Mouse (Mus musculus): ENCODE measurements around the gene Fmnl3. TPM values are rescaled to one million over a fixed set of nuclear protein-coding genes. Genes with fewer than 3 reads are reported as not detected.

The Fmnl3 gene
- polyA plus RNA-seq, 1 experiment from 2014 or later, result 12.8 TPM

DNA sequence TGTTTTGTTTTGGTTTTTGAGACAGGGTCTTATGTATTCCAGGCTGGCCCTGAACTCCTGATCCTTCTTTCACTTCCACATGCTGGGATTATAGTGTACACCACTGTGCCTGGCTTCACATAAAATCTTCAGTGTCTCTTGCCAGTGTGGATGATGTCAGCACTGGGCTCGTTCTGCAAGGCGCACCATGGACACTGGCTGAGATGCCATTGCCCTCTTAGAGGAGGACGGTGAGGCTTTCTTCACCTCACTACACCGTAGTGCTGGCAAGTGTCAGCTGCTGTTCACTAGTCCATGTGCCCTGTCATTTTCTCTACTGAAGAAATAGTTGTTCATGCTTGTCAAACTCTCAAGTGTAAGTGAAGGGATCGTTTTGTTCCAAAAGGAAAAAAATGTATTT lies 59.7 kb downstream of the Fmnl3 start:
- H3K36me3 ChIP-seq (ENCODE audit: control insufficient read depth, insufficient read depth, low read length), result peaks cover 20% of the 10 kb centered on the region
- ATAC-seq (replicated peaks; ENCODE audit: low FRiP score), result no peak
- WGBS, result 88% methylated on average over 5 of the region's 5 CpGs

DNA sequence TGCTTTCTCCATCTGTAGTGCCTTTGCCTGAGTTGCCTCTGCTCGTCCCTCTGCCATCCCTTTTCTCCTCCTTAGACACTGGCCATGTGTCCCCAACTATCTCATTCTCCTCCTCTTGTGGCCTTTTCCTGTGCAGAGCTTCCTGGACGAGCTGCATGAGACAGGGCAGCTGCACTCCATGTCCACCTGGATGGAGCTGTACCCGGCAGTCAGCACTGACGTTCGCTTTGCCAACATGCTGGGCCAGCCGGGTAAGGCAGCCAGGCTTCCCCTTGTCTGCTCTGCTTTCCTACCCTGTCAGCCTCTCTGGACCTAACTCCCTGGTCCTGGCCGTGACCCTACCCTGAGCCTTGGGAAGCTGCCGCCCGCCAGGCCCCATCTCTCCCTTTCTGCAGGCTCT lies 60.7 kb downstream of the Fmnl3 start:
- Histone ChIP-seq H3K9me3 (ENCODE audit: control insufficient read depth, low read length) (no peaks in the 10 kb centered on the region), H3K36me3 (ENCODE audit: control insufficient read depth, insufficient read depth, low read length) (peaks cover 24% of the 10 kb centered on the region), H3K4me1 (replicated peaks; ENCODE audit: control insufficient read depth, insufficient read depth, low read length) (no peaks in the 10 kb centered on the region), H3K4me2 (no peak overlapping the region), H3K4me3 (ENCODE audit: low read depth, low read length) (no peak overlapping the region), H3K27ac (ENCODE audit: low read depth, low read length) (no peak overlapping the region), H3K27me3 (replicated peaks; ENCODE audit: control insufficient read depth, insufficient read depth, low read length) (no peaks in the 10 kb centered on the region), H3K9ac (ENCODE audit: low read depth, low read length) (no peak overlapping the region)
- no peak for ATAC-seq (replicated peaks; ENCODE audit: low FRiP score)
- DNase-seq (ENCODE audit: low spot score), result no peak
- WGBS, result 87% methylated on average over 9 of the region's 9 CpGs

More for the DNA sequence above, 59.7 kb downstream of the Fmnl3 start:
- Histone ChIP-seq H3K27ac (ENCODE audit: low read depth, low read length) (no peak overlapping the region), H3K9ac (ENCODE audit: low read depth, low read length) (no peak overlapping the region), H3K9me3 (ENCODE audit: control insufficient read depth, low read length) (no peaks in the 10 kb centered on the region), H3K4me3 (ENCODE audit: low read depth, low read length) (no peak overlapping the region), H3K4me2 (no peak overlapping the region), H3K4me1 (replicated peaks; ENCODE audit: control insufficient read depth, insufficient read depth, low read length) (no peaks in the 10 kb centered on the region), H3K27me3 (replicated peaks; ENCODE audit: control insufficient read depth, insufficient read depth, low read length) (no peaks in the 10 kb centered on the region)
- DNase-seq (ENCODE audit: low spot score), result no peak

DNA sequence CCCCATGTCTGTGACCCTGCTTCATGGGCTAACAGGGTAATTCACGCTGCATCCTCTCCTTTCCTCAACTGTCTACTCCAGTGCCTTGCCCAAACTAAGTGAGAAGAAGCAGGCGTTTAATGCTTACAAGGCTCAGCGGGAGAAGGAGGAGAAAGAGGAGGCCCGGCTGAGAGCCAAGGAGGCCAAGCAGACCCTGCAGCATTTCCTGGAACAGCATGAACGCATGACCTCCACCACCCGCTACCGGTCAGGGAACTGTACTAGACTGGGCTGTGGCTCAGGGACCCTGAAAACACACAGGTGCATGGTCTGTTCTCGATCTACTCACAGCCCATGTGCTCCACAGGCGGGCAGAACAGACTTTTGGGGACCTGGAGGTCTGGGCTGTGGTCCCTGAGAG lies 62.8 kb downstream of the Fmnl3 start:
- WGBS, result 81% methylated on average over 9 of the region's 9 CpGs
- Histone ChIP-seq H3K9me3 (ENCODE audit: control insufficient read depth, low read length) (no peaks in the 10 kb centered on the region), H3K4me3 (ENCODE audit: low read depth, low read length) (no peak overlapping the region), H3K27ac (ENCODE audit: low read depth, low read length) (no peak overlapping the region), H3K27me3 (replicated peaks; ENCODE audit: control insufficient read depth, insufficient read depth, low read length) (no peaks in the 10 kb centered on the region), H3K4me2 (no peak overlapping the region), H3K4me1 (replicated peaks; ENCODE audit: control insufficient read depth, insufficient read depth, low read length) (no peaks in the 10 kb centered on the region), H3K9ac (ENCODE audit: low read depth, low read length) (no peak overlapping the region), H3K36me3 (ENCODE audit: control insufficient read depth, insufficient read depth, low read length) (peaks cover 24% of the 10 kb centered on the region)
- no peak for DNase-seq (ENCODE audit: low spot score)
- ATAC-seq (replicated peaks; ENCODE audit: low FRiP score), result no peak

DNA sequence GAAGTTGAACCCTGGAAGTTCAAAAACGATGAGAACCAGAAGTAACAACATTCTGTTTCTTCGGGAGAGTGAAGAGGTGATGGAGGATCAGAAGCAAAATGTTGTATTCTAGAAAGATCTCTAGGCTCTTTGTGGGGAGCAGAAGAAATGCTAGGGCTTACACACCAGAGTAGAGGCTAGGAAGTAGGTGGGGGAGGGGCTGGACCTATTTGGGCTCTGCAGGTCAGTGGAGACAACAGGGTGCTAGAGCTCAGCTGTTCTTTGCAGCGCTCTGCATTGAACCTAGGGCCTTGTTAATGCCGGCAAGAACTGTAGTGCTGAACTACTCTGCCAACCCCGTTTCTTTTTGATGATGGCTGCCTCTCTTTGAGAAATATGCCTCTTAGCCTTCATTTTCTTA lies 74.1 kb downstream of the Fmnl3 start:
- peak overlapping the region; percentile 80 for H3K4me2 ChIP-seq
- H3K36me3 ChIP-seq (ENCODE audit: control insufficient read depth, insufficient read depth, low read length), result no peaks in the 10 kb centered on the region
- DNase-seq (ENCODE audit: low spot score) (no peak), ATAC-seq (replicated peaks; ENCODE audit: low FRiP score) (no peak)
- H3K9ac ChIP-seq (ENCODE audit: low read depth, low read length), result no peak overlapping the region
- no peaks in the 10 kb centered on the region for H3K9me3 ChIP-seq (ENCODE audit: control insufficient read depth, low read length)
- no peaks in the 10 kb centered on the region for H3K27me3 ChIP-seq (replicated peaks; ENCODE audit: control insufficient read depth, insufficient read depth, low read length)
- no peaks in the 10 kb centered on the region for H3K4me1 ChIP-seq (replicated peaks; ENCODE audit: control insufficient read depth, insufficient read depth, low read length)
- 0 out of 2 replicates have a peak overlapping the region, but pooled peaks have one; percentile 82 for H3K27ac ChIP-seq (ENCODE audit: low read depth, low read length)
- H3K4me3 ChIP-seq (ENCODE audit: low read depth, low read length), result peak overlapping the region; percentile 74; the same call in 1 of the 2 replicates
- WGBS, result 44% methylated on average over 5 of the region's 5 CpGs

DNA sequence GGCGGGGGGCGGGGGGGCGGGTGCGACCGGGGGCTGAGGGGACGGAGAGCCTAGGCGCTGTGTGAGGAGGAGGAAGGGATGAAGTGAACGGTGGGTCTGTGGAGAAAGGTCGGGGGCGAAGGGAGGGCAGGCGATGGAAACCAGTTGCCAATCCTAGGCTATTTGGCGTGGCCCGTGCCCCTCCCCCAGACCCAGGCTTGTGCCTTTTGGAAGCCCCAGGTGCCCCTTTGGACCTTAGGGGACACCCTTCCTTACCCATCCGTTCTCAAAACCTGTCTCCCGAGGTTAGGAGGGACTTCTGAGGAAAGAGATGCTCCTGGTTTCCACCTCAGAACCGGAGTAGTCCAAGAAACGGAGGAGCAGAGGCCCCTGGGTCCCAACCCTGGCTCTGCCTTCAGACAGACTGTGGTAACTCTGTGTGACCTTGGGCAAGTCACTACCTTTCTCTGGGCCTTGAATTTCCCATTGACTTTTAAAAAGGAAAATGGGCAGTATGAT lies 74.7 kb downstream of the Fmnl3 start, which contains the start of gene Fam186b:
Gene Fam186b (minus strand): TSS at position 405 of the 498 bp plus-strand sequence.
- Histone ChIP-seq H3K9ac (ENCODE audit: low read depth, low read length) (peak within 1 kb of the TSS; percentile 75), H3K27ac (ENCODE audit: low read depth, low read length) (peak within 1 kb of the TSS; percentile 82), H3K4me3 (ENCODE audit: low read depth, low read length) (peak within 1 kb of the TSS; percentile 74), H3K36me3 (ENCODE audit: control insufficient read depth, insufficient read depth, low read length) (no peaks in the 10 kb centered on the region), H3K9me3 (ENCODE audit: control insufficient read depth, low read length) (no peaks in the 10 kb centered on the region), H3K4me2 (peak within 1 kb of the TSS; percentile 80), H3K27me3 (replicated peaks; ENCODE audit: control insufficient read depth, insufficient read depth, low read length) (no peaks in the 10 kb centered on the region), H3K4me1 (replicated peaks; ENCODE audit: control insufficient read depth, insufficient read depth, low read length) (no peaks in the 10 kb centered on the region)
- 5% methylated on average over 16 of the region's 17 CpGs for WGBS
- DNase-seq (ENCODE audit: low spot score) (peak; percentile 52), ATAC-seq (replicated peaks; ENCODE audit: low FRiP score) (no peak)

DNA sequence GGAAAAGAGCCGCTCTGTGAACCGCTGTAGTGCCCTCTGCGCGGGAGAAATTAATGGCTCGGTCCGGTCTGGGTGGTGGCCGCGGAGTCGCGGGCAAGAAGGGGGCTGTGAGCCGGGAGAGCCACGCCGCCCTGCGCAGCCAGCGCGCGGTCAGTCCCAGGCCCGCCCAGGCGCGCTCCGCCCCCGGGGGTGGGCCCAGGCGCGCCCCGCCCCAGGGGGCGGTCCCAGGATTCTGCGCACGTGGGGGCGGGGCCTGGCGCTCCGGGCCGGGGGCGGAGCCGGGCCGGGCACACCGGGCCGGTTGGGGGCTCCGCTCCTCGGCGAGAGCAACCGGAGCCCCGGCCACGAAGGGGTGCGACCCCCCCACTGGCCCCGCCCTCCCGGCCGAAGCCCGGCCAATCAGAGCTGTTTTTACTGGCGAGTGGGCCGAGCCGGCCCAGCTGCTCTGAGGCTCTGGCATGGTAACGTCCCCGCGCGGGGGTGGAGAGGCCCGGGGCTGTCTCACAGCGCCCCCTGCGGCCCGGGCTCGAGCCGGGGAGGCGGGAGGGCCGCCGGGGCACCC lies 75.4 kb downstream of the Fmnl3 start, which contains the start of gene Prpf40b:
Gene Prpf40b (plus strand): TSS at position 275 of the 562 bp plus-strand sequence.
- peak within 1 kb of the TSS; percentile 75 for H3K9ac ChIP-seq (ENCODE audit: low read depth, low read length)
- peak; percentile 92 for DNase-seq (ENCODE audit: low spot score)
- H3K27ac ChIP-seq (ENCODE audit: low read depth, low read length), result peak within 1 kb of the TSS; percentile 82
- H3K9me3 ChIP-seq (ENCODE audit: control insufficient read depth, low read length), result no peaks in the 10 kb centered on the region
- peak; percentile 96 for ATAC-seq (replicated peaks; ENCODE audit: low FRiP score)
- H3K36me3 ChIP-seq (ENCODE audit: control insufficient read depth, insufficient read depth, low read length), result no peaks in the 10 kb centered on the region
- peak within 1 kb of the TSS; percentile 80 for H3K4me2 ChIP-seq
- H3K4me3 ChIP-seq (ENCODE audit: low read depth, low read length), result peak within 1 kb of the TSS; percentile 74
- H3K4me1 ChIP-seq (replicated peaks; ENCODE audit: control insufficient read depth, insufficient read depth, low read length), result no peaks in the 10 kb centered on the region
- WGBS, result 1% methylated on average over 59 of the region's 64 CpGs
- no peaks in the 10 kb centered on the region for H3K27me3 ChIP-seq (replicated peaks; ENCODE audit: control insufficient read depth, insufficient read depth, low read length)

DNA sequence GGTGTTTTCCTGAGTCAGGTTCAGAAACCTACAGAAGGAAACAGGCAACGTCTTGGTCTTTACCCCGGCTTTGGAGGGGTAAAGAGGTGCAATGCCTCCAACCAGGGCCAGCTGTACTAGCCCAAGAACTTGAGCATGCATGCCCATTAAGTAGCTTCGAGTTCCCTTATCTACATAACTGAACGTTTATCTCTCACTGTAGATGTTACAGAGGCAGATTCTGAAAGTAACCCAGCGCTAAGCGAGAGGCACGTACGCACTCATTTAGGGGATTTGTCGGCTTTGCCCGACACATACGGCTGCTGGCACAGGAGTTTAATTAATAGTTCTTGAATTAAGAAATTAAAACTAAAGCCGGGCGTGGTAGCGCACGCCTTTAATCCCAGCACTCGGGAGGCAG lies 76.0 kb downstream of the Fmnl3 start:
- no peak for DNase-seq (ENCODE audit: low spot score)
- H3K27ac ChIP-seq (ENCODE audit: low read depth, low read length), result no peak overlapping the region
- no peak for ATAC-seq (replicated peaks; ENCODE audit: low FRiP score)

DNA sequence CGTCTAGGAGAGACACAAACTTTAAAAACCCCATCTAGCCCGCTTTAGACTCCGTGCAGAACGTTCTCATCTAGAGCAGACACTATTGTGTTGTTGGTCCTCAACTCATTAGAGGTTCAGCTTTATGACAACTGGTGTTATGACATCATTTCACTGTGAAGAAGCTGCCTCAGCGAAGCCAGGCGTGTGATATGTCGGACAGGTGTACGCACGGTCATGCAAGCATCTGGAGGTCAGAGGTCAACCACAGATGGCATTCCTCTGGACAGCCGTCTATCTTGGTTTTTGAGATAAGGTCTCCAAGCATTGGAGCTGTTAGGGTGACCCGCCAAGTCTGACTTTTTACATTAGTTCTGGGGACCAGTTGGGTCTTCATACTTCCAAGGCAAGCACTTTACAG lies 79.7 kb downstream of the Fmnl3 start:
- Histone ChIP-seq H3K9ac (ENCODE audit: low read depth, low read length) (no peak overlapping the region), H3K27ac (ENCODE audit: low read depth, low read length) (no peak overlapping the region), H3K9me3 (ENCODE audit: control insufficient read depth, low read length) (no peaks in the 10 kb centered on the region), H3K27me3 (replicated peaks; ENCODE audit: control insufficient read depth, insufficient read depth, low read length) (no peaks in the 10 kb centered on the region), H3K4me1 (replicated peaks; ENCODE audit: control insufficient read depth, insufficient read depth, low read length) (0 out of 2 replicates have a peak, but pooled peaks cover under 1% of the 10 kb centered on the region), H3K4me2 (no peak overlapping the region), H3K4me3 (ENCODE audit: low read depth, low read length) (no peak overlapping the region), H3K36me3 (ENCODE audit: control insufficient read depth, insufficient read depth, low read length) (no peaks in the 10 kb centered on the region)
- no peak for DNase-seq (ENCODE audit: low spot score)
- ATAC-seq (replicated peaks; ENCODE audit: low FRiP score), result no peak
- 78% methylated on average over 11 of the region's 11 CpGs for WGBS

More for the DNA sequence above, 76.0 kb downstream of the Fmnl3 start:
- Histone ChIP-seq H3K27me3 (replicated peaks; ENCODE audit: control insufficient read depth, insufficient read depth, low read length) (no peaks in the 10 kb centered on the region), H3K4me1 (replicated peaks; ENCODE audit: control insufficient read depth, insufficient read depth, low read length) (no peaks in the 10 kb centered on the region), H3K9ac (ENCODE audit: low read depth, low read length) (peak overlapping the region; percentile 75), H3K4me2 (peak overlapping the region; percentile 80), H3K36me3 (ENCODE audit: control insufficient read depth, insufficient read depth, low read length) (no peaks in the 10 kb centered on the region), H3K4me3 (ENCODE audit: low read depth, low read length) (peak overlapping the region; percentile 74), H3K9me3 (ENCODE audit: control insufficient read depth, low read length) (no peaks in the 10 kb centered on the region)
- WGBS, result 16% methylated on average over 16 of the region's 16 CpGs

DNA sequence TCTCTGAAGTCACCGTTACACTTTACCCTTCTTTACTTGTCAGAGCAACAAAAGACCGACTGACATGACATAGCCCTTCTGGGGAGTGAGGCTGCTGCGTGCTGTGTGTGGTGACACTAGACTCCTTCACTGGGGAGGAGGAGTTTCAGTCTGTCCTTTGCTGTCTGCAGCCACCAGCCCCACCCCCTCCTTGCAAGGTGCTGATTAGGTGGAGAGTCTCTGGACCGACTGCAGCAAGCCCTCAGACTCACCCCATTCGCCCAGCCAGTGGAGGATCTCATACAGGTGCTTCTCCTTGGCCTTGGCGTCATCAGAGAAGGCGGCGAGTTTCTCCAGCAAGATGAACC lies 85.1 kb downstream of the Fmnl3 start:
- peak; percentile 82 for ATAC-seq (replicated peaks; ENCODE audit: low FRiP score)
- WGBS, result 44% methylated on average over 8 of the region's 8 CpGs
- Histone ChIP-seq H3K4me3 (ENCODE audit: low read depth, low read length) (no peak overlapping the region), H3K36me3 (ENCODE audit: control insufficient read depth, insufficient read depth, low read length) (no peaks in the 10 kb centered on the region), H3K4me2 (peak overlapping the region; percentile 48; the same call in 1 of the 2 replicates), H3K9ac (ENCODE audit: low read depth, low read length) (no peak overlapping the region), H3K4me1 (replicated peaks; ENCODE audit: control insufficient read depth, insufficient read depth, low read length) (peaks cover 18% of the 10 kb centered on the region), H3K27ac (ENCODE audit: low read depth, low read length) (no peak overlapping the region), H3K9me3 (ENCODE audit: control insufficient read depth, low read length) (no peaks in the 10 kb centered on the region), H3K27me3 (replicated peaks; ENCODE audit: control insufficient read depth, insufficient read depth, low read length) (no peaks in the 10 kb centered on the region)
- DNase-seq (ENCODE audit: low spot score), result peak; percentile 45
